Mouse (Mus musculus) T-helper 2 cell (primary cell): ENCODE data around the gene Whamm.

Source experiments
- in situ Hi-C: fragments of 300-600 bp; cut with MboI, MseI; formaldehyde crosslinking; loops from one replicate; pipeline ENCODE4 v1.15.1; 2025; ENCODE audit warnings: high pct_unique_total_duplicates

The Whamm gene

GRCm38 (mm10) chr7:81571108-81571940 lies at the start of gene Whamm:
Gene Whamm, plus strand, starts transcription at chr7:81571266.
- in situ Hi-C loops, result no loop called here

- in situ Hi-C loops, result no loop called here
Measured at GRCm38 (mm10) chr7:81523008-81523662, 47.9 kb upstream of the Whamm start.

- in situ Hi-C loops, result no loop called here
Measured at GRCm38 (mm10) chr7:81523663-81524017, 47.4 kb upstream of the Whamm start.

- in situ Hi-C loops, result no loop called here
Measured at GRCm38 (mm10) chr7:81528918-81529317, 42.1 kb upstream of the Whamm start.

GRCm38 (mm10) chr7:81531462-81531861 lies 39.6 kb upstream of the Whamm start:
- in situ Hi-C loops, result no loop called here

GRCm38 (mm10) chr7:81536478-81536877 lies 34.6 kb upstream of the Whamm start:
- in situ Hi-C loops, result no loop called here

- in situ Hi-C loops, result no loop called here
Measured at GRCm38 (mm10) chr7:81538070-81538675, 32.9 kb upstream of the Whamm start.

- in situ Hi-C loops, result no loop called here
Measured at GRCm38 (mm10) chr7:81539565-81539964, 31.5 kb upstream of the Whamm start.

GRCm38 (mm10) chr7:81540999-81541398 lies 30.1 kb upstream of the Whamm start:
- in situ Hi-C loops, result no loop called here

- in situ Hi-C loops, result no loop called here
Measured at GRCm38 (mm10) chr7:81541924-81542524, 29.0 kb upstream of the Whamm start.

- in situ Hi-C loops, result no loop called here
Measured at GRCm38 (mm10) chr7:81542934-81543333, 28.1 kb upstream of the Whamm start.

- in situ Hi-C loops, result no loop called here
Measured at GRCm38 (mm10) chr7:81548864-81549263, 22.2 kb upstream of the Whamm start.

- in situ Hi-C loops, result loop anchor here (10.0 kb wide), 1 partner anchor 381 kb away; the partner anchor contains the start of gene Hdgfl3
Measured at GRCm38 (mm10) chr7:81553589-81553988, 17.5 kb upstream of the Whamm start.

- in situ Hi-C loops, result loop anchor here (10.0 kb wide), 1 partner anchor 380 kb away; the partner anchor contains the start of gene Hdgfl3
Measured at GRCm38 (mm10) chr7:81554369-81554768, 16.7 kb upstream of the Whamm start.

- in situ Hi-C loops, result loop anchor here (10.0 kb wide), 1 partner anchor 378 kb away; the partner anchor contains the start of gene Hdgfl3
Measured at GRCm38 (mm10) chr7:81556839-81557238, 14.2 kb upstream of the Whamm start.

GRCm38 (mm10) chr7:81557252-81557984 lies 13.6 kb upstream of the Whamm start:
- in situ Hi-C loops, result loop anchor here (10.0 kb wide), 1 partner anchor 377 kb away; the partner anchor contains the start of gene Hdgfl3

GRCm38 (mm10) chr7:81557985-81558360 lies 13.1 kb upstream of the Whamm start:
- in situ Hi-C loops, result loop anchor here (10.0 kb wide), 1 partner anchor 377 kb away; the partner anchor contains the start of gene Hdgfl3

GRCm38 (mm10) chr7:81559231-81559980 lies 11.7 kb upstream of the Whamm start:
- in situ Hi-C loops, result loop anchor here (10.0 kb wide), 1 partner anchor 375 kb away; the partner anchor contains the start of gene Hdgfl3

GRCm38 (mm10) chr7:81560101-81561049 lies 10.7 kb upstream of the Whamm start:
- in situ Hi-C loops, result no loop called here
